Mouse (Mus musculus) spleen, postnatal 4 days (tissue): ENCODE measurements at regions not wholly inside any gene's neighbourhood (a gene's known extent, or its start where the extent isn't known, plus 50 kb on each side); places are given as distances from the start of the nearest gene placed in this dataset.

Source experiments
- DNase-seq, 2 experiments: peaks; one replicate each; pipeline ENCODE4 v3.0.0; 2022; ENCODE audit warnings: low spot score in 2 of 2

DNA sequence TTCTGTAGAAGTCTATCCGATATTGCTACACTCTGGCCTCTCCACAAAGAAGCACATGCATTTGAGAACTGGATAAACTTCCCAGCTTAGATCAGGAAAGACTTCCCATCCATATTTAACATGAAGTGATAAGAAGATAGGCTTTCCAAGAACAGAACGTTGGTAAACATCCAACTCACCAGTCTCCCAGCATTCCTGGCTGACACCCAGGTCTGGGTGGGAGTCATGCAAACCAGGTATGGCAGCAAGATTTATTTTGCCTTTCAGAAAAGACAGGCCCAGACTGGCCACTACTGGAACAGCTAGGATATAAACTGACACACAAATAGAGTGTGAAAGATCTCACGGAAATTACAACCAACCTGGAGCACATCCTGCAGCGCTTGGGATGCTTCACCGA is 459.6 kb downstream of the Psat1 start:
- DNase-seq: no peak

DNA sequence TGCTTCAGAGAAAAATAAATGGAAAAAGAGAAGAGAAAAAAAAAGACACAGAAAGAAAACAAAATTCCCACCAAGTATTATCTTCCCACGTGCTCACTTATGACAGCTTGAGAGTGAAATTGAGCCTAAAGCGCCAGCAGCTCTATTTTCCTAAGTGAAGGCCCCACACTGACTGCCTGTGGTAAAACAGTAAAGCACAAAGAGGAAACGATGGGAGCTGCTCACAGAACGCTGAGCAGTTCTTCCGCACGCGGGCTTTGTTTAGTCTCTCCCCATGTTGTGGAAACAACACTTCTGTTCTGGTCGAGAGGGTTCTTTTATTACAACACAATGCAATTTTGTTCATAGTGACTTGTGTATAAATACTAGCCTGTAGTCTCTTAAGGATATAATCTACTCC is 465.5 kb downstream of the Psat1 start:
- no peak for DNase-seq

DNA sequence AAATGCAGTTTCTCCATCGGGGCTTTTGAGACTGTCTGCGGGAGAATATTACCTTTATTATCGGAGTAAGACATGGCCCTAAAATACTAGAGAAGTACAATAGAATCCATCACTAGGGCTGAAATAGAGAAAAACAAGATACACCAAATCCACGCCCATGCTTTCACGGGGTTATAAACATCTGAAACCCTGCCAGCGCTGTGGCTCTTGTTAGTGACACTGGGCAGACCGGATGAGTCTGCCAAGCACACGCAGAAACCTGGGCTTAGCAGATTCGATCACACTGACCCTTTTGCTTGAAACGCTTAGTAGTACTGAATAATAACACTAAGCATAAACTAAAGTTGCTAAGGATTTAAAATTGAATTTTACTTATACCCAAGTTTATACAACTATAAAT is 477.6 kb downstream of the Psat1 start:
- DNase-seq: no peak

DNA sequence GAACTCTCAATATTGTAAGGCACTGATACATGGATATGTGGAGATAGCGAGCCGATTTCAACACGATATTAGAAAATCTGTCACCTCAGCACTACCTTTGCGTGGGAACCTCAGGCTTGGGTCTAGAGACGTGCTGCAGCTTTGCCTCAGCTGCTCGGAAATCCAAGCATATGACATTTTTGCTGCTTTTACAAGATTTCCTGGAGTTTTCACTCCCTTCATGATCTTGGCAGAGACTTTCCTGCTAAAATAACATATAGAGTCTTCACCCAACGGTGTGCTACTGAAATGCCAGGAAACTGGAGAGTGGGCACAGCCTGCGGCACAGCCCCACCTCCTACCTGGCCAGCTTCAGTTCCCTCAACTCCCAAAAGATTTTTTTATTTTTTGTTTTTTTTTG is 480.4 kb downstream of the Psat1 start:
- DNase-seq: no peak

DNA sequence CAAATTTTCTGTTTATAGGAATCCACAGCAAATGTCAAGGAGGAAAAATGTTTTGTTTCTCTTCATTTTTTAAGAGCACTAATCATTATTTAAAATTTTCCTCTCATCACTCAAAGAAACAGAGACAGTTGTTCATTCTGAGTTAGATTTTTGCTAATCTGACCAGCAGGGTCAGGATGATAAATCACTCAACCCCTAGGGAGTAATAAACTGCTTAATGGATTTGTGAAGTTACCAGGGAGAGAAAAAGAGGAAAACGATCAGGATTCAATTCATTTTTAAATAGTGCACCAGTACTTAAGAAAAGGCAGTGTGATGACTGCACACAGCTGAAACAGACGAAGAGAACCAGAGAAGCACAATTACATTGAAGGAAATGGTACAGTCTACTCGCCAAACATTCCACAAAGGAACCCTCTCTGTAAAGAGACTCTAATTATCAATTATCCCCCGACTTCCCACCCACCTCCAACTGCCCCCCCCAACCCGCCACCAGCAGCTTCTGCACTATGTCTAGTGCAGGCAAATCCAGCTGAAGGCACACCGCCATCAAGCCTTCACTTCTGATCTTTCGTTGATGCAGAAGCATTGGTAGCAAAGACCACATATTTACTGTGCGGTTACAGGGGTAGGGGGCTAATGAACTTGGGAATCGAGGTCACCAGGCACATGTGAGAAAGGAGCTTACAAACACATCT is 481.9 kb downstream of the Psat1 start:
- no peak for DNase-seq

DNA sequence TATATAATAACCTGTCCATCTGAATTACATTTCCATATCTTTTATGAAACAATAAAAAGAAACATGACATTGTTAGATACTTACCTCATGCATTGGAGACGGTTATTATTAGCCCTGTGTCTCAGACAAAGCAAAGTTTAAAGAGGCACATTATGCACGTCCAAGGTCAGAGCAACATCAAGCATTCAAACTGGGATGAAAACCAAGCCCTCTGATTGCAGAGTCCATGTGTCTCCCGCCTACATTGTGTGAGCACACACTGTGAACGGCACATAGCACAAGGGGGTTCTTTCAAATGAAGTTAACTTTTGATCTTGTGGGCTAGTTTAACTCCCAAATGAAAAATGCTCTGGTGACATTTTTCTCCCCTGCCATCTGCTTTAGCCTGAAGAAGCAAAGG is 489.3 kb downstream of the Psat1 start:
- no peak for DNase-seq

DNA sequence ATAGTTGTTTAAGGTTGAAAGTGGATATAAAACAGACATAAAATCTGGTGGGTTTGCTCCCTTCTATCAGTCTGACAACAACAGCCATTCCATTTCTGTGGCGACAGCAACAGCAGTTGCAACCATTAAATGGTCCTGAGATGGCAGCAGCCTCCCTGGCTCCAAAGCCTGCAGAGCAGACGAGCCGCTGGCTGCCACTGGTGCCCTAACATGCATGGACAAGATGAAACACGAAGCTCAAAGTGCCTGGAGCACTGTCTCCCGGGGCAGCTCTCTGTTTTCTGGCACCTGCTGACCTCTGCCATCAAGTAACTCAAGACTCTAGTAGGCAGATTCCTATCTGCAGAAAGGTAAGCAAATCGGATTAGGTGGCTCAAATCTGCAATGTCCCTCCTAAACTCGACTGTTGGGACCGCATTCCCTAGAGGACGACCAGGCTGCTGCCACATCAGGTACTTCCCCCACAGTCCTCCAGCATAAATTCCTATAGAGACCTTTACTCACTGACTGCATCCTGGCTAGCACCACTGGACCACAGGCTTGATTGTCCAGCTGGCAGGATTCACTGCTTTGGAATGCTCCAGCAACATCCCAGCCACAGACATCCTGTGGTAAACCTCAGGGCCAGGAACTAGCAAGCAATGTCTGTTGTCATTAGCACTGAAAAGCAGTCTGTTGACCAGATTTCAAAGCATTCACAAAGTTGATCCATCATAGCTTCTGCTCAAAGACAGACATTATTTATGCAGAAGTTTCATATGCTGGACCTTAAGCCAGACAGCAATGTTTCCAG is 490.0 kb downstream of the Psat1 start:
- no peak for DNase-seq

DNA sequence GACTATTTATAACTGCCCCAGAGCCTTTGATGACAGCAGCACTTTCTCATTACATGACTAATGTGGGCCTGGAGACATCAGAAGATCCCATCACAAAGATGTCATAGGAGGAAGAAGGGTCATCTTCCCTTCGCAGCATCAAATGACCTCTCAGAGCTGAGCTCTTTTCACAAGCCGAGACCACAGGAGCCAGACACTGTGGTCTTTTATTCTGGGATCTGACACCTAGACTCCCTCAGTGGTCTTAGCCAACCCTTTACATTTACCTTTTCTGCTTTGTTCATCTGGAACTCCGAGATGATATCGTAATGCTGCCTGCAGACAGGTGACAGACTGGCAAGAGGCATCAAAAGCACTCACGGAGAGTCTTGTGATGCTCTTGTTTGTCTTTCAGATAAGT is 498.1 kb downstream of the Psat1 start:
- no peak for DNase-seq

DNA sequence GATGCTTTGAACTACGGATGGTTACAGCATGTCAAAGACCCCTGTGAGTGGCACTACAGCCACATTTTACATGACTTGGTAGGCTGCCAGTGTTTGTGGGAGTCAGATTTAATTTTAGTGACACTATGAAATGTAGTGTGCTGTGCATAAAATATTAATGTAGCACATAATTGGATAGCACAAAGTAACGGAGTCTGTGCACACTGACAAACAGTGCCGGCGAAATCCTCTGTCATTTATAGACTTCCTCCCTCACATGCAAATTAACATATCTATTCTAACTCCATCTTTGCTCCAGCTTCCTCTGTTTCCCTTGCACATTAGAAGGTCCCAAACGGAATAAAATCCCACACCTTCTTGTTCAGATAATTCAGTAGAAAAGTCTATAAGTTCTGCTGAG is 515.3 kb downstream of the Psat1 start:
- no peak for DNase-seq

DNA sequence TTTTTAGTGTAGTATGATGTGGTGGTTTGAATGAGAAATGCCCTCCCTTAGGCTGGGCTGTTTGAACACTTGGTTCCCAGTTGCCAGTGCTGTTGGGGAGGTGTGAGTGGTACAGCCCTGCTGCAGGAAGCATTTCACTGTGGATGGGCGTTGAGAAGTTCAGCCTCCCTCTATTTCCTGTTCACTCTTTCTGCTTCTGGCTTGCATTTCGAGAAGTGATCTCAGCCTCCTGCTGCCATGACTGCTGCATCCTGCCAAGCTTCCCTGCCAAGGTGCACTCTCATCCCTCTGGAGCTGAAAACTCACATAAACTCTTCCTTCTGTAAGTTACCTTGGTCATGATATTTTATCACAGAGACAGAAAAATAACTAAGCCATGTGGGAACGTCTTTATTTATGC is 525.8 kb downstream of the Psat1 start:
- no peak for DNase-seq

DNA sequence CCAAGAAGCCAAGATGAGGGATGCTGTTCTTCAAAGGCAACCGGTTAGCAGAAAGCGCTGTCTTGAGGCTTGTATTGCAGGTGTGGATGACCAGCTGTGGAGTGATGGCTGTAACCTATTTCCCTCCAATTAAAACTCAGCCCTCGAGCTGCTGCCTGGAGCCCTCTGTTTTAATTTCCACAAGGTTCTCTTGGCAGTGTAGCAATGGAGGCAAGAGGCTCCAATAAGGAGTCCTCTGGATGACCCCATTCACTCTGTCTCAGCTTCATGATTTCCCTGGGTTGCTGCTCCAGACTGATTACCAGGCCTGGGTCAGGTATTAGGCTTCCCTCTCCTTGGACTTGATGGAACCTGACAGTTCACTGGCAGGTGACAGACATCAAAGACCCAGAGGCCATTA is 548.5 kb downstream of the Psat1 start:
- no peak for DNase-seq

DNA sequence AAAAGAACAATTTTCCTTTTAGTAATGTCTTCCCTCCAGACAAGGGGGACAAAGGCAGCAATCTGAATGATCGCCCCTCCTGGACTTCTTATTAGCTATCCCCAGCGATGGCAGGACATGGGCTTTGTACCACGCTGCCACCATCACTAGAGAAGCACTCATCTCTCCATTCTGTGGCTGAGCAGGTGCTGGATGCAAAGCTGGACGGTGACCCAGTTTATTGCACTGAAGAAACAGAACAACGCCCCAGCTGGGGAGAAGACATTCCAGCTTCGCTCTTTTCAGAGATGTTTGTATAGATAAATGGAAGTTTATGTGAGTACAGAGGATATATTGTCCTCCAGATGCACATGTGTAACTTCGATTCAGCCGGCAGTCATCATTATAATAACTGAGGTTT is 575.5 kb downstream of the Psat1 start:
- DNase-seq: no peak

DNA sequence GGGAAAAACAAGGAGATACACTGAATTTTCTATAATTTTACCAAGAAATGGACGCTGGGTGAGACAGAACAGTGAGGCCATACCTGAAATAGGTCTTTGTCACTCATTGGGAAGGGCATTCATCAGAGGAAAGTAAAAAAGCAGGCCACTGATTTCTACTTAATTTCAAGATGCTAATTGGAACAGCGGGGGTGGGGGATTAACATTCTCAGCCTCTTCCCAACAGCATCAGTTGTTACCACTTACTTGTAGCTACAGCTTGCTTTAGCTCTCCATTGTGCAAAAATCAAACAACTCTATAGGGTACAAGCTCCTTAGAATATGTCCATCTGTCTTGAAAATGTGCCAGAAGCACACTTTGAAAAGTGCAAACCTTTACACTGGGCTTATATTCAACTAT is 580.2 kb downstream of the Psat1 start:
- DNase-seq: no peak

DNA sequence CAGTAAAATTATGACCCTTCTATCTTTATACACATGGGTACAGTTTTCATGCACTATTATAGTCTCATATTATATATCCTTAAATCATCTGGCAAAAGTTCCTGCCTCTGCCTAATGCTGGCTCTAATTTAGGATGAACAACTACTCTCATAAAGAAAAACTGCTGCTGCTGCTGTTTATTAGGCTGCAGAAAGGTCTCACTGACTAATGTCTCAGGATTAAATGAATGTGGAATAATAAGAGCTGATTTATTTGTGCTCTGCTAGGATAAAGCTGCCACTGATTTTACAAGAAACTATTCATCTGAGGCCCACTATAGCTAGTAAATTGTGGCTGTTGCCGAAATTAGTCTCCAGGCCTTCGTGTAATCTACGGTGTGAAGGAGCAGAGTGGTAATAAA is 590.0 kb downstream of the Psat1 start:
- DNase-seq: no peak

DNA sequence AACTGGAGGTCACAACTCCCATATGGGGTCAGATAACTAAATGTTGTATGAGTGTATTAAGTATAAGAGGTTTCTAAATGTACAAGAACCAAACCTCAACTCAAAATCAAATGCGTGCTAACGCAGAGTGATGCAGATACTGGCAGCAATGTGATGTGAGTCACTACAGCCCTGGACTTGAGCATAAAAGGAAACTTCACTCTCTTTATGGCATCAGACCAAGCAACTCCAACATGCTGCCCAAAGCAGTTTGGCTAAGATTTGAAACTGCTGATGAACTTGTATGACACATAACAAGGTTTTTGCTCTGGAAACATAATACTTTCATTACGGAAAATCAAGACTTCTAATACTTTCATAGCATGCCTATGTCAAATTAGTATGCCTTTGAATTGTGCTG is 598.8 kb downstream of the Psat1 start:
- no peak for DNase-seq

DNA sequence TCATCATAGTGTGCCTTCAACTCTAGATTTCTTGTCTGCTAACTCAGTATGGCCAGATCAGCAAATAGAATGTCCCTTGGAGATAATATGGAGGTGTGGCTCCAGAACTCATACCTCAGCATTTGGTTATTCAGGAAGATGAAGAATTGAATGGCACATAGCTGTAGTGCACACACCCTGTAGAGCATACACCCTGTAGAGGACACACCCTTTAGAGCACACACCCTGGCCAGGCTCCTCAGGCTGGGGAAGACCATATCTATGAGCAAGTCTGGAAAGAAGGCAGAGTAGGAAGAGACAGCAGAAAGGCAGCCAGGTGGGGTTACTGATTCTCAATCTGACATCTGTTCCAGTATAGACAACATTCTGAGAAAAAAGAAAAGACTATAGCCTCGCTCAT is 604.9 kb downstream of the Psat1 start:
- no peak for DNase-seq

DNA sequence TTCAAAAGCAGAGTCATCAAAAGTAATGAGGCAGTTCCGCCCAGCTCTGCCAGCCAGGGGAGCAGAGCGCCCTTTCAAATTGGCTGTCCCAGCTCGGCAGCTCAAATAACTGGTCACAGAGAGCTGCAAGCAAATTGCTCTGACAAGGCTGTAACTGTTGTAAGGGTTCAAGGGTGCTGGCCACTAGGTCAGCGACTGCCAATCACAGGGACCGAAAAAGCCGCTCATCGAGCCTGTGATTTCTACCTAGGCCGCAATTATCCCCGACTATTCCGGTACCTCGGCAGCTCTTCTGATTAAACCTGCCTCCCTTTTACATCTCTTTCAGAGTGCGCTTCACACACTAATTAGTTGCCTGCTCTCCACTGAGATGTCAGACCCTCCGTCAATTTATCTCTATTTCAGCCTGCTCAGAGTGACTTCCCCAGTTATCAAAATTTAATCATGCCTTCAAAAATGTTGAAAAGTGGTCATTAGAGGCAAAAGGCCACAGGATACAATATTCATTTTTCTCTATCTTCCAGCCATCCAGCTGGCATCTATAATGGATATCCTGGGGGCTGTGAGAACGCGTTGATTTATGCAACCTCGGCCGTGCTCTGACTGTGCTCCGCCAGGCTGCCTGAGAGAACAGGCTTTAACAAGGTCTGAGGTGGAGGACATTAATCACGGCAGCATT is 606.7 kb downstream of the Psat1 start:
- no peak for DNase-seq

DNA sequence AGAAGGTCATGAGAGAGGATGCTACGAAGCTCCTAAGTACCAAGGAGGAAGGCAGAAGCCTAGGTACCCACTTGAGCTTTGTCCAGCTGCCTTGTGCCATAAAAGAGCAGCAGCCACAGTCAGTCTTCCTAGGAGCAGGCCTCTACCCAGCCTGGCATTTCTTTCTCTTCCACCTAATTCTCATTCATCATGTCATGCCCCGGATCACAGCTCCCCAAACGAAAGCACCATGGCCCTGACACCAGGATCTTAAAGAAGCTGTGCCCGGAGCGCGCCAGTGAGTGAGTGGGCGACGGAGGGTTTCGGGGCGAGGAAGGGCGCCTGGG is 607.2 kb downstream of the Psat1 start:
- no peak for DNase-seq

DNA sequence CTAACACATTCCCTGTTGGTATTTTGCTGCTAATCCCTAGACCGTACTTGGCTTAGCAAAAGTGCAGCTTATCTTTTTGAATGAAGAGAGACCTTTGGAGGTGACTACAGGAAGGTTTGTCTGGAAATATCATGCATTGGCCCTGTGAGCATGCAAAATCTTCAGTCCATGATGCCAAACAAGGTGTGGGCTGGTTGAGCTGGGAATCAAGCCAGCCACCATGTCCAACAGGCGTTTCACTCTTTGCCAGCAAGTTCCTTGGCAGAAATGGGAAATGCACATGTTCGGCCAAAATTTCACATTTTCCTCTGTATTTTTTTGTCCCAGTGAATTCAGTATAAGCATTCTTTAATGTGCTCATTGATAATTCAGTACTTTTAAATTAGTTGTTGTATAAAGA is 617.0 kb downstream of the Psat1 start:
- no peak for DNase-seq

DNA sequence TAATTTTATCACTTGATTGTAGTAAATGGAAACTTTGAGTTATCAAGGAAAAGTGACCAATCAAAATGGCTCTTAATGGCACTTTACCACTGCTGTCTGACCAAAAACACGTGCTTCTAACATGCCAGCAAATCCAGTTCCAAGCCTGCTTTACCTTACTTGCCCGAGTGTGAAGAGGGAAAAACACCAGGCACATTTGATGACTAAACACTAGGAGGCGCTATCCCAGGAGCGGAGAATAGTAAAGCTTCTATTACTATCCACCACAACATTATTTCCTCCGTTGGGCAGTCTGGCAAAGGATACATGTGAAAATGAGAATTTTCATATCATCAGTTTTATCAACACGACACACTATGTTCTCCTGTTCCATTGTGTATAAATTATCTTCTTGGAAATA is 647.7 kb downstream of the Psat1 start:
- no peak for DNase-seq

DNA sequence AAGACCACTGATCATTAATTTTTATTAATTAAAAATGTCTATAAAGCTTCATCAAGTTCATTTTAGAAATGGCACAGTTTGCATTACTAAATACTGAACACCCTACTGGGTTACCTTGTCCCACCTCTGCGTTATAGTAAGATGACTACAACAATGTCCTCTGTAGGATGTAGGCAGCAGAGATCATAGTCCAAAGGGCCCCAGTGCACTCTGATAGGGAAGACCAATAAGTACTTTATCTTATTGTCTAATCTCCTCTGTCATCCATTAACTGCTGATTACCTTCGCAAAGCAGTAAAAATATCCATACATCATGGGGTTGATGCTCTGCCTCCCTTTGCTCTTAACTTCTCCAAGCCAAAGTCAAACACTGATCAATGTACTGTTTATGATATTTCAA is 662.1 kb downstream of the Psat1 start:
- DNase-seq: no peak

DNA sequence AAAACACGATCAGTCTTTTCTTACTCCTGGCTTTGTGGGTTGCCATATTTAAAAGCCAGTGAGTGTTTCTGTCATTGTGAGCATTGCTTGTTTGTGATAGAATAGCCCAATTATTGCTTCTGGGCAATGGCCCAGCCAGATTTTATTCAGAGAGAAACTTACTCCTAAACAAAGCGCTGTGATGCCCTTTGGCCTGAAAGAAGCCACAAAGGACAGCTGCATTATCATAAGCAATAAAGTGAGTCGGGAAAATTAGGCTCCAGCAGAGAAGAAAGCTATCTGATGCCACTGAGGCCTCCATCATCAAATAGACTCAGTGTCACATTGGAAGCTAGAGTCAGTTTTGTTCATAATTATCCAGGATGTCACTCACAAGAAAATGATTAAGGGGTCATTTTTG is 644.9 kb upstream of the Tle4 start:
- DNase-seq: no peak
